Mouse (Mus musculus): Measurements from ENCODE around the gene Wdr83os. TPM values are rescaled to one million over a fixed set of nuclear protein-coding genes. Genes with fewer than 3 reads are reported as not detected.
"Not testable (repeated sequence)": the region's sequence is repeated elsewhere in the genome, so short reads cannot be mapped to it uniquely, and the experiment has no call there.

Wdr83os gene
- polyA plus RNA-seq, 2 experiments from 2014 or later, result 132 to 134 TPM

- no peak for ATAC-seq
Observed at GRCm38 (mm10) chr8:85073041-85073612, 7.4 kb upstream of the Wdr83os start.

GRCm38 (mm10) chr8:85074167-85074566 is 6.4 kb upstream of the Wdr83os start:
- no peak for ATAC-seq

GRCm38 (mm10) chr8:85074617-85075016 is 5.9 kb upstream of the Wdr83os start:
- no peak for ATAC-seq

- ATAC-seq, result no peak
Observed at GRCm38 (mm10) chr8:85076001-85076400, 4.5 kb upstream of the Wdr83os start.

GRCm38 (mm10) chr8:85076993-85077392 is 3.5 kb upstream of the Wdr83os start:
- ATAC-seq, result peak; percentile 66

GRCm38 (mm10) chr8:85080214-85080531 is 367 bp upstream of the Wdr83os start:
- ATAC-seq, result no peak

GRCm38 (mm10) chr8:85081216-85081555 is 646 bp downstream of the Wdr83os start, which contains the start of gene Wdr83:
Gene Wdr83, minus strand, starts transcription at chr8:85081306.
- ATAC-seq, result peak; percentile 20

GRCm38 (mm10) chr8:85082169-85082568 is 1.6 kb downstream of the Wdr83os start:
- ATAC-seq, result not testable (repeated sequence)

GRCm38 (mm10) chr8:85083108-85083813 is 2.7 kb downstream of the Wdr83os start, which contains the start of gene Man2b1:
Gene Man2b1, plus strand, starts transcription at chr8:85083270.
- peak; percentile 88 for ATAC-seq

- ATAC-seq, result no peak
Observed at GRCm38 (mm10) chr8:85084633-85085032, 4.1 kb downstream of the Wdr83os start.

- no peak for ATAC-seq
Observed at GRCm38 (mm10) chr8:85086238-85086637, 5.7 kb downstream of the Wdr83os start.

- no peak for ATAC-seq
Observed at GRCm38 (mm10) chr8:85088771-85089170, 8.2 kb downstream of the Wdr83os start.

GRCm38 (mm10) chr8:85090856-85091255 is 10.3 kb downstream of the Wdr83os start:
- no peak for ATAC-seq

- no peak for ATAC-seq
Observed at GRCm38 (mm10) chr8:85091526-85092090, 11.1 kb downstream of the Wdr83os start.

GRCm38 (mm10) chr8:85095051-85095450 is 14.5 kb downstream of the Wdr83os start:
- ATAC-seq, result no peak

GRCm38 (mm10) chr8:85095566-85095965 is 15.0 kb downstream of the Wdr83os start:
- ATAC-seq, result no peak

GRCm38 (mm10) chr8:85096196-85096595 is 15.7 kb downstream of the Wdr83os start:
- no peak for ATAC-seq

- no peak for ATAC-seq
Observed at GRCm38 (mm10) chr8:85096850-85097249, 16.3 kb downstream of the Wdr83os start.

- ATAC-seq, result no peak
Observed at GRCm38 (mm10) chr8:85100076-85100665, 19.6 kb downstream of the Wdr83os start.

- no peak for ATAC-seq
Observed at GRCm38 (mm10) chr8:85113241-85113640, 32.7 kb downstream of the Wdr83os start.

GRCm38 (mm10) chr8:85115501-85115900 is 35.0 kb downstream of the Wdr83os start:
- no peak for ATAC-seq

GRCm38 (mm10) chr8:85116984-85117383 is 36.4 kb downstream of the Wdr83os start:
- ATAC-seq, result no peak

GRCm38 (mm10) chr8:85119052-85119981 is 38.8 kb downstream of the Wdr83os start:
- ATAC-seq, result no peak
